Mouse (Mus musculus) CH12F3 (cell line): ENCODE results near the gene Tmem185b.

Experiments
- in situ Hi-C: fragments of 300-500 bp; cut with MboI; formaldehyde crosslinking; loops from 2 replicates; pipeline ENCODE4 v1.14.3; 2020; ENCODE audit warnings: low sequenced_read_pairs

The Tmem185b gene

DNA sequence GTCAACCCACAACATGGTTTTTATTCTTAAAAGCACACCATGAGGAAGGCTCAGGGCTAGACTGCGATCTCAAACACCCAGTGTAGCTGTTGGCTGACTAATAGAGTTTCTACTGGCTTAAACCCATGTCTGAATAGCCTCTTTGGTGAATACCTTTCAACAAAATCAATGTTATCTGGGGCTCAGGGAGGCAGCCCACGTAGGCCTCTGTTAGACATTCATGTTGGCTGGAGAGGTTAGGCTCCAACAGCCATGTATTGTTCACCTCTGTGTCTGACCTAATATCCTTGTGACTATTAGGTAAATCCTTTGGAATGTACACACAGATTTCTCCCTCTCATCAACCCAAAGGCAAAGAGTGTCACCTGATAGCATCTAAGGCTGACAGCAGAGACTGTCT, 10.2 kb downstream of the Tmem185b start:
- in situ Hi-C loops, result no loop called here

DNA sequence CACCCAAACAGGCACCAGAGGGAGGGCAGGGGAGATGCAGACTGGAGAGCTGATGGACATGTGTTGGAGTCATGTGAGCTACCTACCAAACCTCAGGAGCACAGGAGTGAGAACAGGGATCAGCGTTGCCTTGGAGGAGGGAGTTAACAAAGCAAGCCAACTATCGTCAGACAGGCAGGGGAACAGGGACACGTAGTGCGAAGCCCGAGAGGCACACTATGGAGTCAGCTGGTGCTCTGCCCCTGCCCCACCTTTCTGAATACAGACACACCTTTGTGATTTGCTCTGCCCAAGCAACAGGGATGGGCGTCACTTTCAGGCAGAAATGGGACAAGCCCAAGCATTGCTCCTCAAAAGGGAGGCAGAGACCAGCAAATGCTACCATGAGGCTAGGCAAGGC, 11.7 kb downstream of the Tmem185b start:
- in situ Hi-C loops, result no loop called here

DNA sequence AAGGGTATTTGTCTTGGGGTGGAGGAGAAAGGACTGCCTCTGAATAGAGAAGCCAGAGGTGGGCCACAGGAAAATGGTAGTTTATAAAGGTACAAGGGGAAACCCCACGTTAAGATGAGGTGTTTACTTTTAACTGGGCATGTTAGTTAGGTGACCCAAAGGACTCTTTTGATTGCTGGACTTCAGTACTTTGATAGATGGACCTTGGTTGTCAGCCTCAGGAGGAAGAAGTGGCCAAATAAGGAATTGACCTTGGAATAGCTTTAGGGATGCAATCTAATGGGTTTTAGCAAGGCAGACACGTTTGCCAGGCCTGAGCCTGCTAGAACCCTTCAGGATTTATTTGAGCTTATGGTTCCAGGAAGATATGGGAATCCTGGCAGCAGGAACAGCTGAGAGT, 13.3 kb downstream of the Tmem185b start:
- in situ Hi-C loops, result no loop called here

DNA sequence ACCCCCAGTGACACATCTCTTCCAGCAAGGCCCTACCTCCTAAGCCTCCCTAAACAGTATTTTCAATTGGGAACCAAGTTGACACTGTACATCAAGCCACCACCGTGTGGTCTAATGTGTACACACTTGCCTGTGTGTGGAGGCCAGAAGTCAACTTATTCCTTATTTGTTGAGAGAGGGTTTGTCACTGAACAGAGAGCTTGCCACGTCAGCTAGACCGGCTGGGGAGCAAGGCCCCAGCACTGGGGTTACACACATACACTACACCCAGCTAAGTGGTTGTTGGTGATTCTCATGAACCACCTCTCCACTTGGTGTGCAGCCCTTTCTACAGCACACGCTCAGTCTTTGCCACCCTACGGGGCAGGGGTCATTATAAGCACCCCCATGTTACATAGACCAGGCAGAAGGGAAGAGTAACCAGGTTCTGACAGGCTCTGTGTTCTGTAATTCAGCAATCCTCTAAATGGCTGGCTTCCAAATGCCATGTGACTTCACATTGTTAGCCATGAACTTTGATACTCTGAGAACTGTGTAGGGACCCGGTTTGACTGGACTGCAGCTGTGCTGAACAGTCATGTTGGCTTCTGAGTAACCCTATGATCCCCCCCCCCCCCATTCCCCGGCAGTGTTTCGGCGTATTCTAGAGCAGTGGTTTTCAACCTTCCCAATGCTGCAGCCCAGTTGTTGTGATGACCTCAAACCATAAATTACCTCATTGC, 15.0 kb downstream of the Tmem185b start:
- in situ Hi-C loops, result no loop called here

DNA sequence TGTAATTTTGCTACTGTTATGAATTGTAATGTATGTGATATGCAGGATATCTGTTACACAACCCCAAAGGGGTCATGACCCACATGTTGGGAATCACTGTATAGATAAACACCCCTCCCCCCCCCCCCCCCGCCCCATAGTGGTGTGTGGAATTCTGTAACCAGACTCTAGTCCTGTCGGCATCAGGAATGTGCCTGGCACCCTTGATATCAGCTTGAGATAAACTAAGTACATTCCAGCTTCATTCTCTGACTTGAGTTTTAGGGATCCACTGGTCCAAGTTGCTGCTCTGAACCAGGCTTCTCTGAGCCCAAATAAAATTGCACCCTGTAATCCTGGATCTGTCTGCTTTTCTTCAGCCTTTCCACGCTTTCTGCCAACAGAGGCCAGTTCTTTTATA, 15.6 kb downstream of the Tmem185b start:
- in situ Hi-C loops, result no loop called here

DNA sequence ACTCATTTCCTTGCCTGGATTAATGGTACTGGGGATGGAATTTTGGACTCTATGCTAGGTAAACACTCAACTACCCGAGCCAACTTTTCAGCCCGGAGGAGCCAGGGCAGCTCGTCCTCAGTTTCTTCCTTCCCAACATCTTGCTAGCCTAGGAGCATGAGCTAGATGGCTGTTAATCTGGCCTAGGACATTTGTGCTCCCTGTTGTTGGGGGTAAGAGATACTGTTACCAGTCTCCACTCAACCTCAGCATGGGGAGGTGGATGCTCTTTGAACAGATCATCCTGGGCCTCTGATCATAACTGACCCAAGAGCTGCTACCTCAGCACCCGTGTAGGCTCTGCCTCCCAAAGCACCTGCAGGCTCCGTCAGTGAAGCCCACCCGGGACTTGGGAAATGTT, 17.4 kb downstream of the Tmem185b start:
- in situ Hi-C loops, result no loop called here

DNA sequence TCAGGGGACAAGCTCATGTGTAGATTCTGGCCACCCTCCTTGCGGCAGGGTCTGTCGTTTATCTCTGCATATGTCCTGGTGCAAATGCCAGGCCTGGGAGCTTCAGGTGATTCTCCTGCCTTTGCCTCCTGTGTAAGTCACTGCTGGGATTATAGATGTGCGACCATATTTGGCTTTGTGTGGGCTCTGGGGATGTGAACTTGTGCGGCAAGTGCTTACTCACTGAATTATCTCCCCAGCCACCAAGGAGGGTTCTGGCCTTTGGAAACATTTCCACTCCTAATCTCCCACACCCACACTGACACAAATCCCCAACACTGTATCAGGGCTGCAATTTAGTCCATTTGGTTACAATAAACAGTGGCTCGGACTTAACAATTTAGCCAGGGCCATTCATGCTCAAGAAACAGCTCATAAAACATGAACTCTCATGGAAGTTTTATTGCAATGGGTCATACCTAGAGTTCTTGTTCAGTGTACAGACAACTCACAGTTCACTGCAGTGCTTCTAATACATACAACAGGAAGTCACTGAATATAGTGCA, 18.7 kb downstream of the Tmem185b start:
- in situ Hi-C loops, result no loop called here

DNA sequence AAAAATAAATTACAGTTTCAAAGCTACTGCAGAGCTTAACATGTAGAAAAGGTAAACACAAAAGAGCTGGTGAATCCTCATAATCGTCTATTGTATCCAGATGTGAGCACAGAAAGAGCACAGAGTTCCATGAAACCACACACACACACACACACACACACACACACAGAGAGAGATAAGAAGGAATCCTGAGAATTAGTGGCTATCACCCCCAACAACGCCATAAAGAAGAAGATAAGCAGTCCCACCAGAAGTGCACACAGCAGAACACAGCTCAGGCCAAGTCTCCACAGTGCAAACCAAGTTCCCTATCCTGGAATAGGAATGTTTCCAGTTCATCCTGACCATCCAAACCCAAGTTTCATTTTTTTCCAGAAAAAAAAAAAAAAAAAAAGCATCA, 19.2 kb downstream of the Tmem185b start:
- in situ Hi-C loops, result no loop called here

DNA sequence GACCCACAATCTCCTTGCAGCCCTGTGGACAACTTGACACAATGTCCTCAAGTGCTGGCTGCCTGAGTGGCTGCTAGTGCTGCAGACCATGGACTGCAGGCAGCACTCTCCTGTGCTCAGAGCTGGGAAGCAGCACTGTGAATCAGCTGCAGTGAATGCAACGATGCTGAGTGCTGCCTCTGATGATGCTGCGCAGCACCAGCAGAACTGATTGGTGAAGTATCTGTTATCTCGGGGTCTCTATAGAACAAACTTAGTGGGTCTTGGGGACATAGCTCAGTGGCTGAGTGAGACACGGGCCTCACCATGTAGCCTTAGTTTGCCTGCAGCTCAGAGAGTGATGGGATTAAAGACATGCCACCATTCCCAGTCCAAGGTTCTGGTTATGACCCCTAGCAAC, 19.7 kb downstream of the Tmem185b start:
- in situ Hi-C loops, result no loop called here

DNA sequence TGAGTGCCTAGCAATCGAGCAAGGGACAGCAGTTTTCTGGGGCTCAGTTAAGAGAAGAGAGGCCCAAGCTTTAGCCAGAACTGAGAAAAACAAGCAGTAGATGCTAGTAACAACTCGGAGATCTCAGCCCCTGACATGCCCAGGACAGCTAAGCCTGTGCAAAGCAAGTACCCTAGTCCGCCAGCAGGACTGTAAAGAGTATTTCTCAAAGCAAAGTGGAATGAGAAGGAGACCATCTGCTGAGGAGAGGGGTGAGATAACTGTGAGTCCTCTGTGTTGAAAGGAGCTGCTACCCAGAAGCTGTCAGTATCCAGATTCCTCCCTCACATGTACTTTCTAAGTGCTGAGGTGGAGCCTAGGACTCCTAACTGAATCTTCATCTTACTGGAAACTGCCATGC, 20.5 kb downstream of the Tmem185b start:
- in situ Hi-C loops, result no loop called here

DNA sequence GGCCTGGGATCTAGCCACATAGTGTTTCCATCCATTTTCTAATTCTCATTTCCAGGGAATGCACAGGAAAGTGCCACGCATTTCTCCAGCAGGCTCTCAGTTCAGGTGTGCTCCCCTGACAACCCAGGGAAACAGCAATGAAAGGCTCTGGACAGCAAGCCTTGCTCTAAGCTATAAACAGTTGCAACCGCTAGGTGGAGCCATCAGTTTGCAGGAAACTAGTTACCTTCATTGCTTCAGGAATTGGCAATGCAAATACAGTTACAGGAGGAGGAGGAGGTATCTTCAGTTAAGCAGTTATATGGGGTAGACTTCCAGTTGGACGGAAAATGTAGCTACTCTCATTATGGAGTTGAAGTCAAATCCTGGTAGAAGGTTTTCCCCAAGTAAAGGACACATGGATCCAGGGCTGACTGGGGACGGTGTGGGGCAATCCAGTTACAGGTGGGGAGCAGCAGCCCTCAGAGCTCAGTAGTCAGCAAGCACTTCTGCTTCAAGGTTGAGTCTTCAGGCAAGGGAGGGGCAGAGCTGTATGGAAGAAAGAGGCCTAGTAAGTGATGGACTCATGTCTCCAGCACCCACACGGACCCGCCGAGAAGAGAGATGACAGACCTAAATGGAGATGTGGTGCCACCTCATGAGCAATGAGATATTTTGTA, 22.8 kb downstream of the Tmem185b start:
- in situ Hi-C loops, result no loop called here

DNA sequence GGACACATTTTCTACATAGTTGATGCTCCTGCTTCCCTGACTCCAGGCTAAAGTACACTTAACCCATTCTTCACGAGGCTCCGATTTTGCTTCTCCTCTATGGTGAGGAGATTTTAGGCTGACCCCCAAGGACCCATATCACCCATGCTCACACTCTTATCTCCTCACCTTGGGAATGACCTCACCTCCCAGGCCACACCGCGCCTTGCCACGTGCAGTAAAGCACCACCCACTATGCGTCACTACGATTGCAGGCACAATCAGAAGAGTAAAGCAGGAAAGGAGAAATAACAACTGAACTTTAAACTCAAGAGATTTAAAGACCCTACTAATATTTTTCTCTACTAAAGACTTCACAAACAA, 23.3 kb downstream of the Tmem185b start:
- in situ Hi-C loops, result no loop called here

DNA sequence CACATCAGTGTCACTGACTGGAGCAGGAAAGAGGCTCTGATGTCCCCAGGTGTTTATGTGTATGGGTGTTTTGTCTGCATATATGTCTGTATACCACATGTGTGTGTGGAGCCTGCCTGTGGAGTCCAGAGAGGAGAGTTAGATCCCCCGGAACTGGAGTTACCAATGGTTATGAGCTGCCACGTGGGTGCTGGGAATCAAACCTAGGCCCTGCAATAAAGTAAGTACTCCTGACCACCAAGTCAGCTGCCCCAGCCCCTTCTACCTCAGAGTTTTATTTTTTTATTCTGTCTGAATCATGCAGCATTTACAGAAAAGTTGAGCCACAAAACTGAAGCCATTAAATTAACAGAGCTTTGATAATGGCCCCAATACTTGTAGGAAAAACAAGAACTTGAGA, 24.1 kb downstream of the Tmem185b start:
- in situ Hi-C loops, result no loop called here

DNA sequence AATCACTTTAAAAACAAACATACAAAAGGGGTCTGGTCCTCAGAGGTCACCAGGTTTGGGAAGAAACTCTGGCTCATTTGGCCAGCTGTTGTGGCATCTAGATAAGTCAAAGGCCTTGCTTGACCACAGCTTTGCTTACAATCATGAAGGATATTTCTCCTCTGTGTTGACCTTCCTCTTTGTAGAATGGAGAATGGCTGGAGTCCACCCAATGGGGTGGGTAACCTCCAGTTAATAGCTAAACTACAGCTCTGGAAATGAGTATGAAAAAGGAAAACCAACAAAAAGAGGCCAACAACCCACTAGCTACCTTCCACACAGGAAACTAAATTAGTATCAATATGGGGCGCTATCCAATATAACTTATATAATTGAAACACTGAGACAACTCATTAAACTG, 25.7 kb downstream of the Tmem185b start:
- in situ Hi-C loops, result no loop called here

DNA sequence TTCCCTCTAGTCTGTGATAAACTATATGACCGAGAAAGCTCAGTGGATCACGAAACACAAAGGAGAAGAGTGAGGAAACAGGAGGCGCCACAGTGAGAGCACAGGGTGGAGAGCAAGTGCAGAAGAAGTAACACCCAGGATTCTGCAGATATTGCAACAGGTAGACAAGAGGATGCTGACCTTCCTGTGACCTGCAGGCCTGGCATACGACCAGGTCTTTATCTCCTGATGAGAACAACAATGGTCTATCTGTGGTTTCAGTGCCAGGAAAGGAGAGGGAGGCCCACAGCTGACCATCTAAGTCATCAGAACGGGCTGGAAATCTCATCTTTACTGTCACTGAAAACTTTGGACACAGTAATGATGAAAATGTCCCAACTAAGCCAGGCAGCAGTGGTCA, 29.7 kb downstream of the Tmem185b start:
- in situ Hi-C loops, result no loop called here

DNA sequence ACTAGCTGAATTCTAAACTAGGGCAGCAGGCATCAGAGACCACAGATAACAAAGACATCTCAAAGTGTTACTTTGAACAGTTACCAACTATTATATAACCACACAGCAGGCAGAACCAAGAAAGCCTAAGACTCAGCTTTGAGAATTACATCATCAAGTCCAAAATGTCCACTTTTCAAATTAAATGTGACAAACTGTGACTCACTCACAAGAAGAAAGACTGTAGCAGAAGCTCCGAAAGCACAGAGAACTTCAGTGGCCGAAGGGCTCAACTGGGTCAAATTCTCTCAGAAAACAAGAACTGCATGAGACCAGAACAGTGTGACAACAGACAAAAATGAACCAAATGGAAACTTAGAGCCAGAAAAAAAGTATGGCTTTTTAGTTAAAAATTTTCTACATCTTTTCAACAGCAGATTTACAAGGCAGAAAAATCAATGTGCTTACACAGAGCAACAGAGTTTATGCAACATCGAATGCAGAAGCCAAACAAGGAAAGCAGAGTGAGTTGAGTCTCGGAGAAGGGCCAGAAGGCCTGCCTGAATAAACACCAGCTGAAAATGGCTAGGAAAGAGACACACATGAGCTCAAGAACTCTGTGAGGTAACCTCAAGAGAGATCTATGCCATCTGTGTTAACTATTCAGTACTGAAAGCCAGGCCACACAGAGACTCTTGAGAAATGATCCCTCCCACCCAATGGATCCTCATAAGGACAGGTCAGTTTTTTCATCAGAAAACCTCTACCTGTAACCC, 31.9 kb downstream of the Tmem185b start:
- in situ Hi-C loops, result no loop called here

DNA sequence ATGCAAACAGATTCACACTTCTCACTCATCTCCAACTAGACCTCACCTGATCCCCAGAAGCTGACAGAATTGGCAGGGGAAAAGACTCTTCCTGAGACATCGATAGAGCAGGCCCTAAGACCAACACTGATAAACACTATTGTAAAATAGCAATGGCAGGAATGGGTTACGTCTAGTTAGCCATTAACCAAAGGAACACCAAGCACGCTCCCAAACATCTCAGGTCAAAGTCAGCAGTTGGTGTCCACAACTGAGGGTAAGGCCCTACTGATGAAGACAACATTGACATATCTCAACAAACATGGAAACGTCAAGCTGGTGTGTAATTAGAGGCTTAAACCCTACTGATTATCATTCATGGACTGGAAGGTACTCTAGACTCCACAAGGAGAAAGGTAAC, 39.6 kb downstream of the Tmem185b start:
- in situ Hi-C loops, result no loop called here

DNA sequence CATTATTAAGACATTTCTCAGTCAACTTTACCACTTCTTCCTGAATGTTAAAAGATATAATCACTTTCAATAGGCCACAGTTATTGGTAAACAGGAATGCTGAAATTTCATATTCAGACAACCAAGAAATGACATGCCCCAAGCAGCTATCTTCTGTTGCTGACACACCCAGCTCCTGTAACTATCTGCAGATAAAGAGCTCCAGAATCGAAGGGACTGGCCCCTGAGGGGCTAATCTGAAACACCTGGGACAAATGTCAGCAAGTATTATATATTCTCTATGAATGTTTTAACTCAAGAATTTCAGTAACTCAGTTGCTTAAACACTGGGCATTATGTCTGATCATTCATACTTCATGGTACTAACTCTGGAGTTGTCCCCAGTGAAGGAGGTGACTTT, 44.2 kb downstream of the Tmem185b start:
- in situ Hi-C loops, result no loop called here
